Mouse (Mus musculus): Measurements from ENCODE around the gene Znrf1. TPM values are rescaled to one million over a fixed set of nuclear protein-coding genes. Genes with fewer than 3 reads are reported as not detected.

The Znrf1 gene
- polyA plus RNA-seq, 1 experiment: 111 TPM

DNA sequence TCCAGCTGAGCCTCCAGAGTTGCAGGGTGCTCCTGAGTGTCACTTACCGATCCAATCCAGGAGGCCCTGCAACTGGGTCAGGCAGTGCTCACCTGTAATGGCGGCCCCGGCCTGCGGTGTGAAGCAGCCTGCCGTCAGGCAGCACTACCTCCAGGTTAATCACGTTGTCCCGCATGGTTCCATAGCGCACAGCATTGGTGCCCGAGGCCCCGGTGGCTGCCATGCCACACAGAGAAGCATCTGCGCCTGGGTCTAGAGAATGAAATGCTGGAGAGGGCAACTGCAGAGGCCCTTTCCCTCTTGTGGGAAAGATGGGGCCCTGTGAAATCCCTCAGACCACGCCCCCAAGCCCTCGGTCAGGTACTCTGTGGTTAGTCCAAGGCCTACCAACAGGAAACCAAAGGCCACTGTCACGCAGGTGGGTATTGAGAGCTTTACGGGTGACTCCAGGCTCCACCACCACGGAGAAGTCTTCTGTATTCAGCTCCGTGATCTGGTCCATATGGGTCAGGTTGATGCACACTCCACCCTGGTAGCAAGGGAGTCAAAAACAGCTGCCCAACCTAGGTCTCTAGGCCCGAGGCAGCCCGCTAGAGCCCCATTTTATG lies 93.1 kb downstream of the Znrf1 start:
- Histone ChIP-seq H3K27me3 (ENCODE audit: control insufficient read depth, insufficient read depth, low read length) (no peaks in the 10 kb centered on the region), H3K4me3 (replicated peaks; ENCODE audit: insufficient read depth, low read depth, low read length) (no peak overlapping the region), H3K27ac (ENCODE audit: insufficient read depth, low read length) (no peak overlapping the region), H3K4me1 (ENCODE audit: control insufficient read depth, insufficient read depth, low read length) (peaks cover 21% of the 10 kb centered on the region)
- 94% methylated on average over 19 of the region's 19 CpGs for WGBS
- no peak for DNase-seq
- TF ChIP-seq POLR2A (IDR thresholded peaks at IDR 0.05; ENCODE audit: borderline replicate concordance, insufficient read depth, low read length) (no peak), CTCF (IDR thresholded peaks at IDR 0.05; ENCODE audit: borderline replicate concordance, insufficient read depth, low read depth, low read length) (no peak)

DNA sequence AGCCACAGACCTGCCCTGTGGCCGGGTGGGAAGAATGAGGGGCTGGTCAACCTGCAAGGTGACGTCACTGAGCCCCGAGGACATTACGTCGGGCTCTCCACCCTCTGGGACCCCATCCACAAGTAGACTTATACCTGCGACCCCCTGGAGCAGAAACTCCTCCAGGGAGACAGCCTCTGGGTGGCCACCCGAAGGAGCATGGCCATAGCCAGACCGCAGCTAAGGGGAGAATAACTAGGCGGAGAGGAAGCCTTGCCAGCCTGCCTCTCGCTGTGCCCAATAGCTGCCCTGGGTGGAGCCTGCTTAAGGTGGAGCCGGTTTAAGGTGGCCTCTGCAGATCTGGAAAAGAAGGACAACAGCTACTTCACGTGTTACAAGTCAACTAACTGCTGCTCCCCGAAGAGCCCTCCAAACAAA lies 94.2 kb downstream of the Znrf1 start, which contains the start of gene Ldhd:
Gene Ldhd, minus strand, starts transcription at position 270 of the 417 bp plus-strand sequence.
- 9% methylated on average over 13 of the region's 13 CpGs for WGBS
- Histone ChIP-seq H3K4me3 (replicated peaks; ENCODE audit: insufficient read depth, low read depth, low read length) (peak within 1 kb of the TSS; percentile 73), H3K27ac (ENCODE audit: insufficient read depth, low read length) (peak within 1 kb of the TSS; percentile 82), H3K27me3 (ENCODE audit: control insufficient read depth, insufficient read depth, low read length) (no peaks in the 10 kb centered on the region), H3K4me1 (ENCODE audit: control insufficient read depth, insufficient read depth, low read length) (peaks cover 10% of the 10 kb centered on the region)
- peak; percentile 80 to 81 for DNase-seq
- TF ChIP-seq CTCF (IDR thresholded peaks at IDR 0.05; ENCODE audit: borderline replicate concordance, insufficient read depth, low read depth, low read length): no peak
- TF ChIP-seq POLR2A (IDR thresholded peaks at IDR 0.05; ENCODE audit: borderline replicate concordance, insufficient read depth, low read length): peak; percentile 86

DNA sequence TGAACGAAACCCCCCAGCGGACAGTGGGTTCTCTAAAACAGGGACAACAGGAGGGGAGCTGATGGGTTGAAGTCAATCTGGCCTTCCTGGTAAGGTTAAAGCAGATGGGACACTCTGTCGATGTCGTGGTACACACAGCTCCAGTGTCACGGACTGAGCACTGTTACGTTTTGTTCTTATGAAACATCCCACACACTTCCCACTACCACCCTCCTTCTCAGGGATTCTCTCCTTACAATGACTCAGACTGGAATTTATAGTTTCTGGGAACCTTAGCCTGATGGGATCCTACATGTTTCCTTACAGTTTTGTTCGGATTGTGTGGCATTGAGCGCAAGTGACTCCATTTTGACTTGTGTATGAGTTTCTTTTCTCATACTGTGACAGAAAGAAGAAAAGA lies 95.7 kb downstream of the Znrf1 start:
- Histone ChIP-seq H3K4me3 (replicated peaks; ENCODE audit: insufficient read depth, low read depth, low read length) (no peak overlapping the region), H3K4me1 (ENCODE audit: control insufficient read depth, insufficient read depth, low read length) (peaks cover 10% of the 10 kb centered on the region), H3K27ac (ENCODE audit: insufficient read depth, low read length) (no peak overlapping the region), H3K27me3 (ENCODE audit: control insufficient read depth, insufficient read depth, low read length) (no peaks in the 10 kb centered on the region)
- no peak for DNase-seq
- 94% methylated on average over 8 of the region's 8 CpGs for WGBS
- TF ChIP-seq POLR2A (IDR thresholded peaks at IDR 0.05; ENCODE audit: borderline replicate concordance, insufficient read depth, low read length) (no peak), CTCF (IDR thresholded peaks at IDR 0.05; ENCODE audit: borderline replicate concordance, insufficient read depth, low read depth, low read length) (no peak)

DNA sequence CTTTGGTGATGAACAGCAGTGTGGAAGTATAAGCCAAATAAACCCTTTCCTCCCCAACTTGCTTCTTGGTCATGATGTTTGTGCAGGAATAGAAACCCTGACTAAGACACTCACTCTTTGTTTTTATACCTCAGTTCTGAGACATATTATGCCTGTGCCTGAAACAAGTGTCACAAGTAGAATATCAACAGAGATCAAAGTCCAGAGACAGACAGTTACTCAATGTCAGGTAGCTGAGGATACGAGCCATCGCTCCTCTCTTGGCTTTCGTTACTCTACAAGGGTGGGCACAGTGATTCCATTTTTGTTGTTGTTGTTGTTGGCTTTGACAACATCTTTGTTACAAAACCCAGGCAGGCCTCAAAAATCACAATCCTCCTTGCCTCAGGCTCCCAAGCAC lies 97.1 kb downstream of the Znrf1 start:
- H3K27me3 ChIP-seq (ENCODE audit: control insufficient read depth, insufficient read depth, low read length): no peaks in the 10 kb centered on the region
- peaks cover 8% of the 10 kb centered on the region; the same call in 1 of the 2 replicates for H3K4me1 ChIP-seq (ENCODE audit: control insufficient read depth, insufficient read depth, low read length)
- H3K4me3 ChIP-seq (replicated peaks; ENCODE audit: insufficient read depth, low read depth, low read length): no peak overlapping the region
- WGBS: 98% methylated on average over 3 of the region's 3 CpGs
- no peak overlapping the region for H3K27ac ChIP-seq (ENCODE audit: insufficient read depth, low read length)
- no peak for DNase-seq
- no peak for TF ChIP-seq CTCF (IDR thresholded peaks at IDR 0.05; ENCODE audit: borderline replicate concordance, insufficient read depth, low read depth, low read length)
- no peak for TF ChIP-seq POLR2A (IDR thresholded peaks at IDR 0.05; ENCODE audit: borderline replicate concordance, insufficient read depth, low read length)

GRCm38 (mm10) chr8:111638086-111638485 lies 102.2 kb downstream of the Znrf1 start:
- Histone ChIP-seq H3K27ac (ENCODE audit: insufficient read depth, low read length) (no peak overlapping the region), H3K27me3 (ENCODE audit: control insufficient read depth, insufficient read depth, low read length) (no peaks in the 10 kb centered on the region), H3K4me1 (ENCODE audit: control insufficient read depth, insufficient read depth, low read length) (no peaks in the 10 kb centered on the region), H3K4me3 (replicated peaks; ENCODE audit: insufficient read depth, low read depth, low read length) (no peak overlapping the region)
- TF ChIP-seq CTCF (IDR thresholded peaks at IDR 0.05; ENCODE audit: borderline replicate concordance, insufficient read depth, low read depth, low read length) (no peak), POLR2A (IDR thresholded peaks at IDR 0.05; ENCODE audit: borderline replicate concordance, insufficient read depth, low read length) (no peak)
- no peak for DNase-seq

- DNase-seq: no peak
- Histone ChIP-seq H3K27me3 (ENCODE audit: control insufficient read depth, insufficient read depth, low read length) (no peaks in the 10 kb centered on the region), H3K27ac (ENCODE audit: insufficient read depth, low read length) (no peak overlapping the region), H3K4me3 (replicated peaks; ENCODE audit: insufficient read depth, low read depth, low read length) (no peak overlapping the region), H3K4me1 (ENCODE audit: control insufficient read depth, insufficient read depth, low read length) (no peaks in the 10 kb centered on the region)
- WGBS: 91% methylated on average over 2 of the region's 2 CpGs
- TF ChIP-seq POLR2A (IDR thresholded peaks at IDR 0.05; ENCODE audit: borderline replicate concordance, insufficient read depth, low read length) (no peak), CTCF (IDR thresholded peaks at IDR 0.05; ENCODE audit: borderline replicate concordance, insufficient read depth, low read depth, low read length) (no peak)
These were observed 105.2 kb downstream of the Znrf1 start for GRCm38 (mm10) chr8:111641064-111641463.

DNA sequence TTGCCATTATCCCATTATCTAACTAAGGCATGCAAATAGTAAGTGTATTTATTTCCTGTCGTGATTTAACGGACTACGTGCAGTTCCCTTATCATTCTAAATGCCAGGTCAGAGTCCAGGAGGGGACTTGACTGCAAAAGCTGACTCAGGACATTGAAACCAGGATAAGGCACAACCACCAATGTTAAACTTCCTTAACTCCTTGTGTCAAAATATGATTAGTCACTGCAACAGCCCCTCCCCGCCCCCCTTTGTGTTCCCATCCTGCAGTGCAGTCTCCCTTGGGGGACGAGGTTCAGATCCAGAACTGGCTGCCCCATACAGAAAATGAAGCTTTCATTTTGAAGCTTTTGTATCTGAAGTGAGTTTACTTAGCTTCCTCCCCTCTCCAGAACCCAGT lies 106.6 kb downstream of the Znrf1 start:
- 59% methylated on average over 5 of the region's 5 CpGs for WGBS
- TF ChIP-seq CTCF (IDR thresholded peaks at IDR 0.05; ENCODE audit: borderline replicate concordance, insufficient read depth, low read depth, low read length): no peak
- no peak for TF ChIP-seq POLR2A (IDR thresholded peaks at IDR 0.05; ENCODE audit: borderline replicate concordance, insufficient read depth, low read length)
- Histone ChIP-seq H3K27me3 (ENCODE audit: control insufficient read depth, insufficient read depth, low read length) (no peaks in the 10 kb centered on the region), H3K4me1 (ENCODE audit: control insufficient read depth, insufficient read depth, low read length) (no peaks in the 10 kb centered on the region), H3K4me3 (replicated peaks; ENCODE audit: insufficient read depth, low read depth, low read length) (no peak overlapping the region), H3K27ac (ENCODE audit: insufficient read depth, low read length) (no peak overlapping the region)
- DNase-seq: no peak

- H3K27ac ChIP-seq (ENCODE audit: insufficient read depth, low read length): no peak overlapping the region
- no peak for DNase-seq
These were observed 107.0 kb downstream of the Znrf1 start for GRCm38 (mm10) chr8:111642939-111643263.

More at GRCm38 (mm10) chr8:111642939-111643263, 107.0 kb downstream of the Znrf1 start:
- no peaks in the 10 kb centered on the region for H3K27me3 ChIP-seq (ENCODE audit: control insufficient read depth, insufficient read depth, low read length)
- WGBS: 7% methylated on average over 5 of the region's 5 CpGs
- TF ChIP-seq POLR2A (IDR thresholded peaks at IDR 0.05; ENCODE audit: borderline replicate concordance, insufficient read depth, low read length) (no peak), CTCF (IDR thresholded peaks at IDR 0.05; ENCODE audit: borderline replicate concordance, insufficient read depth, low read depth, low read length) (no peak)
- no peaks in the 10 kb centered on the region for H3K4me1 ChIP-seq (ENCODE audit: control insufficient read depth, insufficient read depth, low read length)
- peak overlapping the region; percentile 65 for H3K4me3 ChIP-seq (replicated peaks; ENCODE audit: insufficient read depth, low read depth, low read length)
